Mouse (Mus musculus): Measurements from ENCODE around the gene Tfip11. TPM values are rescaled to one million over a fixed set of nuclear protein-coding genes. Genes with fewer than 3 reads are reported as not detected.

Gene Tfip11
- polyA plus RNA-seq (2012; rRNA removed): 32.7 and 35.8 TPM in 2 replicates

DNA sequence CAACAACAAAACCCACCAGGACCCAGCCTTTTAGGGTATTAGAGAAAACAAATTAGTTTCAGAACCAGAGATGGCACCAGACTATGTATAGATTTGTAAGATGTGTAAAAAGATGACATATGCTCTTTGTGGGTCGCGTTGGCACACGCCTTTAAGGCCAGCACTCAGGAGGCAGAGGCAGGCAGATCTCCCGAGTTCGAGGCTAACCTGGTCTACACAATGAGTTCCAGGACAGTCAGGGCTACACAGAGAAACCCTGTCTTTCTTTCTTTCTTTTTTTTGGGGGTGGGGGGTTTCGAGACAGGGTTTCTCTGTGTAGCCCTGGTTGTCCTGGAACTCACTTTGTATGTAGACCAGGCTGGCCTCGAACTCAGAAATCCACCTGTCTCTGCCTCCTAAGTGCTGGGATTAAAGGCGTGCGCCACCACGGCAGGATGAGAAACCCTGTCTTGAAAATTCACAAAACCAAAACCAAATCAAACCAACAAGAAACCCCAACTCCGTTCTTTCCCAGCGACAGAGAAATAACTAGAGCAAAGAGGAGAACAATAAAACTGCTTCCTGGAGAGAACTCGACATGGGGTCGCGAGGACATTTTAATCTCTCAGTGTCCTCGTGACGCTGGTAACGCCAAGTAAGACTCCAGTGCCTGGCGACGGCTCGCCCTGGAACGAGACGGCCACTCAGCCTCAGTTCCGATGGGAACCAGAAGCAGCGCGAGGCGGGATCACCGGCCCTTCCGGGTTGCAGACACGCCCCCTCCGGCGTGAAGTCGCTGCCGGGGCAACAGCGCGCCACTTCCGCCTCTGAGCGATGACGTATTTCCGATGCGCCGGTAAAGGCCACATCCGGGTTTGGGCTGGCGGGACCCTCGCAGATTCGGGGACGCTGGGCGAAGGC lies at the start of gene Tfip11:
Tfip11 (plus strand) TSS at position 813 of the 900 bp plus-strand sequence.

DNA sequence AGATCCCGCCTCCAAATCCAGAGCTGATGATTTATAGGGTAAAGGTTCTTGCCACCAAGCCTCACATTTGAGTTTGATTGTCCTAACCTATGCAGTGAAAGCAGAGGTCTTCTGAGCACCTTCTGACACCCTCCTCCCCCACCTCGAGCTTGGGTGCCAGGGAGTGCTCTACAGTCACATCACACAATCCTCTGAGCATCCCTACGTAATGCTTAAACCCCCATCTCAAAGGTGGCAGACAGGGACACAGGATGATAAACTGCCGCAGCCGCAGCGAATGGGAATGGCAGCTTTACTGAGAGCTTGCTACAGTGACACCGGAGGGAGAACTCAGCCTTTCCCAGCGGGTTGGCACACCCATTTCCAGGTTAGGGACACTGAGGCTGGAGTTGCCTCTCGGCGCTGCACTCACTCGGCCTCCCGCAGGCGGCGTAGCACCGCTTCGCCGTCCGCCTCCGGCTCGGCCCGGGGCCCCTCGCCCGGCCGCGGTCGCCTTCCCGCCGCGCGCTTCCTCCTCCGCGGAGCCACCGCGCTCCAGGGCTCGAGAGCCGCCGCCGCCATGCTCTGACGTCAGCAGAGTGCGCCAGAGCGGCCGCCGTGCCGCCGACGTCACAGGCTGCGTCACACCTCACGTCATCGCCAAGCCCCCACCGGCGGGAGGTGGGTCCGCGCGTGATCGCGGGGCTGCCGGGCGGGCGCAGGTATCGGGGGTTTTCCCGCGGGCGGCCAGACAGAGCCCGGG lies 16.5 kb downstream of the Tfip11 start, which contains the start of the genes Srrd and Hps4:
Srrd (minus strand) TSS at position 578 of the 742 bp plus-strand sequence.
Hps4 (plus strand) TSS at position 621 of the 742 bp plus-strand sequence.

DNA sequence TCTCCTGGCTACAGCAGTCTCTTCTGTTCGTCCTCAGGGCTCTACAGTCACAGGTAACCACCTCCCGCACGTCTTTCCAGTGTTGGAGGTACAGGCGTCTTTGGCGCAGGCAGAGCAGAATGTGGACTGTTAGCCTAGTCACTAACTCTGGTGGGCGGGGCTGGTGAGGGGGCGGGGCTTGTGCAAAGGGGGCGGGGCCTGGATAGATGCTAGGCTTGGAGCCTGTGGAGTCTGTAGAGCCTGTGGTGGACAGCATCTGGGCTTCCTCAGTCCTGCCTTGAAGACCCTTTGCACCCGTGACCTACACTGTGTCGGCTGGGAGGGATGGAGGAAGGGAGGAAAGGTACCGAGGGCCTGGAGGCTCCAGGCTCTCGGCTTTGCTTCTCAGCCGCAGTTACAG lies 29.8 kb downstream of the Tfip11 start, which contains the start of gene Gm6583:
Gm6583 (minus strand) TSS at position 124 of the 400 bp plus-strand sequence.

Other genes starting within 250 kb of the Tfip11 start
- gene Cryba4, start 73.8 kb upstream of the Tfip11 start, polyA plus RNA-seq (2012; rRNA removed): 1.0 and 1.4 TPM in 2 replicates
- gene Crybb1, start 70.5 kb upstream of the Tfip11 start, polyA plus RNA-seq (2012; rRNA removed): 0.19 and 0.83 TPM in 2 replicates
- 25.0 and 26.8 TPM in 2 replicates for gene Tpst2, start 49.7 kb upstream of the Tfip11 start, polyA plus RNA-seq (2012; rRNA removed)
- 45.6 and 55.0 TPM in 2 replicates for gene Srrd, start 16.7 kb downstream of the Tfip11 start, polyA plus RNA-seq (2012; rRNA removed)
- 37.1 and 42.4 TPM in 2 replicates for gene Hps4, start 16.7 kb downstream of the Tfip11 start, polyA plus RNA-seq (2012; rRNA removed)
- not detected in 2 replicates for gene Gm6583, start 29.7 kb downstream of the Tfip11 start, polyA plus RNA-seq (2012; rRNA removed)
- gene Asphd2, start 68.5 kb downstream of the Tfip11 start, polyA plus RNA-seq (2012; rRNA removed): 35.4 and 47.5 TPM in 2 replicates
- gene Gm6588, start 123.1 kb downstream of the Tfip11 start, polyA plus RNA-seq (2012; rRNA removed): not detected in 2 replicates